Mouse (Mus musculus) limb, embryonic 11.5 days (tissue): ENCODE results near the gene Apol7b. TPM values are rescaled to one million over a fixed set of nuclear protein-coding genes. Genes with fewer than 3 reads are reported as not detected.
"Not testable (repeated sequence)": the region's sequence is repeated elsewhere in the genome, so short reads cannot be mapped to it uniquely, and the experiment has no call there.

Source experiments
- ATAC-seq: fragments of 200-750 bp; cut with Nextera tagmentation; 2 replicates; pipeline ENCODE4 v1.8.0; 2017; ENCODE audit warnings: low read depth; ENCODE audit not compliant: insufficient number of reproducible peaks, low FRiP score, low TSS enrichment
- DNase-seq: peaks from one replicate; pipeline ENCODE4 v3.0.0-alpha.2; 2015; ENCODE audit warnings: low spot score
- H3K27ac ChIP-seq: fragments of 300-500 bp; sonication (generic); replicated peaks from 2 replicates; pipeline ENCODE4 v1.5.1; 2014; ENCODE audit warnings: low read depth, mild to moderate bottlenecking, low read length
- H3K27me3 ChIP-seq: fragments of 300-500 bp; sonication (generic); 2 replicates; pipeline ENCODE4 v1.6.1; 2014; ENCODE audit warnings: mild to moderate bottlenecking, low read length, mixed read lengths; ENCODE audit not compliant: control insufficient read depth, insufficient read depth
- H3K36me3 ChIP-seq: fragments of 300-500 bp; sonication (generic); 2 replicates; pipeline ENCODE4 v1.6.1; 2014; ENCODE audit warnings: mild to moderate bottlenecking, low read length, moderate library complexity, mixed read lengths; ENCODE audit not compliant: control insufficient read depth, insufficient read depth
- H3K4me1 ChIP-seq: fragments of 300-500 bp; sonication (generic); 2 replicates; pipeline ENCODE4 v1.6.1; 2014; ENCODE audit warnings: low read length, mixed read lengths; ENCODE audit not compliant: control insufficient read depth, insufficient read depth
- H3K4me2 ChIP-seq: fragments of 300-500 bp; sonication (generic); 2 replicates; pipeline ENCODE4 v1.6.1; 2014; ENCODE audit warnings: low read depth, mild to moderate bottlenecking, moderate library complexity; ENCODE audit not compliant: severe bottlenecking
- H3K4me3 ChIP-seq: fragments of 300-500 bp; sonication (generic); 2 replicates; pipeline ENCODE4 v1.5.1; 2014; ENCODE audit warnings: low read depth, low read length
- H3K9ac ChIP-seq: fragments of 300-500 bp; sonication (generic); 2 replicates; pipeline ENCODE4 v1.6.1; 2014; ENCODE audit warnings: mild to moderate bottlenecking, low read length
- H3K9me3 ChIP-seq: fragments of 300-500 bp; sonication (generic); 2 replicates; pipeline ENCODE4 v1.6.1; 2016; ENCODE audit warnings: low read length; ENCODE audit not compliant: control insufficient read depth
- WGBS: fragments of 180-500 bp; shearing (Covaris S2); extraction: QIAGEN DNeasy Blood & Tissue Kit; methylation state at CpG from one replicate; pipeline ENCODE4 v1.1.7; 2014; 5-methylcytosine and 5-hydroxymethylcytosine counted together
- polyA plus RNA-seq: library from polyadenylated mRNA; unstranded; fragments of >200 nt; fragmentation: Nextera tagmentation; extraction: Ambion mirVana; gene quantifications from 2 replicates; pipeline ENCODE4 v1.2.1, GENCODE M21; 2014

Apol7b gene
- polyA plus RNA-seq, 1 experiment from 2014 or later, result not detected

GRCm38 (mm10) chr15:77406370-77406769 is 40.9 kb downstream of the Apol7b start:
- 88% methylated on average over 10 of the region's 10 CpGs for WGBS
- not testable (repeated sequence) for H3K27me3 ChIP-seq, DNase-seq

GRCm38 (mm10) chr15:77399027-77399426 is 48.3 kb downstream of the Apol7b start, which contains the start of gene Apol7a:
Gene Apol7a (minus strand): TSS chr15:77399110.
- DNase-seq, result peak; percentile 47

More at GRCm38 (mm10) chr15:77406370-77406769, 40.9 kb downstream of the Apol7b start:
- H3K27ac ChIP-seq, H3K4me1 ChIP-seq, H3K4me3 ChIP-seq, H3K4me2 ChIP-seq, H3K36me3 ChIP-seq, ATAC-seq, H3K9me3 ChIP-seq, H3K9ac ChIP-seq: not testable (repeated sequence)

GRCm38 (mm10) chr15:77397450-77398132 is 49.7 kb downstream of the Apol7b start:
- H3K4me2 ChIP-seq, H3K27ac ChIP-seq, H3K4me1 ChIP-seq, H3K9me3 ChIP-seq, H3K4me3 ChIP-seq, ATAC-seq, H3K36me3 ChIP-seq, H3K27me3 ChIP-seq, DNase-seq, H3K9ac ChIP-seq: not testable (repeated sequence)
- 81% methylated on average over 11 of the region's 11 CpGs for WGBS

More at GRCm38 (mm10) chr15:77399027-77399426, 48.3 kb downstream of the Apol7b start, which contains the start of gene Apol7a:
- H3K4me3 ChIP-seq, H3K9ac ChIP-seq, H3K27me3 ChIP-seq, H3K36me3 ChIP-seq, H3K9me3 ChIP-seq, ATAC-seq, H3K27ac ChIP-seq, H3K4me2 ChIP-seq, H3K4me1 ChIP-seq: not testable (repeated sequence)
- 65% methylated on average over 9 of the region's 9 CpGs for WGBS

- not testable (repeated sequence) for H3K27ac ChIP-seq, DNase-seq
These were observed 53.5 kb downstream of the Apol7b start for GRCm38 (mm10) chr15:77393832-77394231.

GRCm38 (mm10) chr15:77387462-77387861 is 59.8 kb downstream of the Apol7b start:
- Histone ChIP-seq H3K36me3 (no peaks in the 10 kb centered on the region), H3K9me3 (no peaks in the 10 kb centered on the region), H3K27ac (no peak overlapping the region), H3K27me3 (no peaks in the 10 kb centered on the region), H3K9ac (no peak overlapping the region), H3K4me1 (no peaks in the 10 kb centered on the region), H3K4me3 (no peak overlapping the region), H3K4me2 (no peak overlapping the region)
- ATAC-seq (no peak), DNase-seq (no peak)
- 80% methylated on average over 2 of the region's 2 CpGs for WGBS

More at GRCm38 (mm10) chr15:77393832-77394231, 53.5 kb downstream of the Apol7b start:
- 76% methylated on average over 3 of the region's 3 CpGs for WGBS
- H3K4me2 ChIP-seq, H3K36me3 ChIP-seq, H3K27me3 ChIP-seq, H3K9ac ChIP-seq, H3K9me3 ChIP-seq, H3K4me3 ChIP-seq, ATAC-seq, H3K4me1 ChIP-seq: not testable (repeated sequence)

- WGBS, result 91% methylated on average over 7 of the region's 7 CpGs
- no peak for DNase-seq
- Histone ChIP-seq H3K27ac (no peak overlapping the region), H3K9ac (no peak overlapping the region), H3K4me3 (no peak overlapping the region), H3K4me1 (no peaks in the 10 kb centered on the region), H3K9me3 (no peaks in the 10 kb centered on the region), H3K36me3 (no peaks in the 10 kb centered on the region), H3K4me2 (no peak overlapping the region), H3K27me3 (no peaks in the 10 kb centered on the region)
- no peak for ATAC-seq
These were observed 62.8 kb downstream of the Apol7b start for GRCm38 (mm10) chr15:77384340-77385030.

- H3K27ac ChIP-seq, result no peak overlapping the region
- no peaks in the 10 kb centered on the region for H3K27me3 ChIP-seq
- ATAC-seq (no peak), DNase-seq (no peak)
- no peak overlapping the region for H3K4me3 ChIP-seq
- H3K9ac ChIP-seq, result no peak overlapping the region
- H3K36me3 ChIP-seq, result no peaks in the 10 kb centered on the region
- WGBS, result 81% methylated on average over 1 of the region's 1 CpGs
- no peaks in the 10 kb centered on the region for H3K9me3 ChIP-seq
- H3K4me2 ChIP-seq, result no peak overlapping the region
- H3K4me1 ChIP-seq, result no peaks in the 10 kb centered on the region
These were observed 64.4 kb downstream of the Apol7b start for GRCm38 (mm10) chr15:77382880-77383279.

GRCm38 (mm10) chr15:77382271-77382850 is 64.9 kb downstream of the Apol7b start:
- Histone ChIP-seq H3K27me3 (no peaks in the 10 kb centered on the region), H3K4me1 (no peaks in the 10 kb centered on the region), H3K36me3 (no peaks in the 10 kb centered on the region), H3K9ac (no peak overlapping the region), H3K27ac (no peak overlapping the region), H3K9me3 (no peaks in the 10 kb centered on the region), H3K4me3 (no peak overlapping the region), H3K4me2 (no peak overlapping the region)
- 90% methylated on average over 11 of the region's 11 CpGs for WGBS
- no peak for ATAC-seq
- no peak for DNase-seq
